Mouse (Mus musculus) retina, embryonic 14.5 days (tissue): ENCODE results near the gene Spats2.
A peak's percentile ranks its signal among the peaks of the same experiment; 100 is the strongest.
"Not testable (repeated sequence)": the region's sequence is repeated elsewhere in the genome, so short reads cannot be mapped to it uniquely, and the experiment has no call there.

Source experiments
- DNase-seq: peaks from one replicate; pipeline ENCODE4 v3.0.0-alpha.2; 2015; ENCODE audit warnings: low spot score

The Spats2 gene

DNA sequence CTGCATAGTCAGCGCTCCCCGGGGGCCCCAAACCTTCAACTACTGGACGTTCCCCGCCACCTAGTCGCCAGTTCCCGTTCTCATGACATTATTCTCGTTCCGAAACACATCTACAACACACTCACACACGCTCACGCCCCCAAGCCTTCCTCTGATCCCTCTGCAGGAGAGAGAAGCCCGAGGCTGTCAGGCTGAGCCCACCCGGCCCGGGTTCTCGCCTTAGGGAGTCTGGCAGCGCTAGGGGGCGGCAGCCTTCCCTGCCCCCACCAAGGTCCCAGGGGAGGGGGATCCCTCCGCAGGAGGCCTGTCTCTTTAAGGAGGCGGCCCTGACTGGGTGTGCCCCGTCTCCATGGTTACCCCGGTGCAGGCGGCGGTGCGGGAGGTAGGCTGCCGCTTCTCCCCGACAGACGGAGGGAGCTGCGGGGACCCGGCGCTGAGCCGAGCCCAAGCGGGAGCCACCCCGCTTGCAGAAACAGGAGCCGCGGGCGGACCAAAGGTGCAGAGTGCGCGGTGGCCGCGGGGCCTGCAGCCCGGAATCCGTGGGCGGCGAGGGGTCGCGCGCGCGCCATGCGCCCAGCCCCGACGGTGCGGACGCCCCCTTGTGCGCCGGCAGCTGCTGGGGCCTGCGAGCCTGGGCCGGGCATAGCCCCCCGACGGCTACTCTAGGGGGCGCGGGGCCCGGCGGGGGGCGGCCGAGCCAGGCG, 98.6 kb downstream of the Spats2 start, which contains the start of gene Kcnh3:
Gene Kcnh3, plus strand, starts transcription at position 654 of the 704 bp plus-strand sequence.
- DNase-seq, result peak; percentile 56

DNA sequence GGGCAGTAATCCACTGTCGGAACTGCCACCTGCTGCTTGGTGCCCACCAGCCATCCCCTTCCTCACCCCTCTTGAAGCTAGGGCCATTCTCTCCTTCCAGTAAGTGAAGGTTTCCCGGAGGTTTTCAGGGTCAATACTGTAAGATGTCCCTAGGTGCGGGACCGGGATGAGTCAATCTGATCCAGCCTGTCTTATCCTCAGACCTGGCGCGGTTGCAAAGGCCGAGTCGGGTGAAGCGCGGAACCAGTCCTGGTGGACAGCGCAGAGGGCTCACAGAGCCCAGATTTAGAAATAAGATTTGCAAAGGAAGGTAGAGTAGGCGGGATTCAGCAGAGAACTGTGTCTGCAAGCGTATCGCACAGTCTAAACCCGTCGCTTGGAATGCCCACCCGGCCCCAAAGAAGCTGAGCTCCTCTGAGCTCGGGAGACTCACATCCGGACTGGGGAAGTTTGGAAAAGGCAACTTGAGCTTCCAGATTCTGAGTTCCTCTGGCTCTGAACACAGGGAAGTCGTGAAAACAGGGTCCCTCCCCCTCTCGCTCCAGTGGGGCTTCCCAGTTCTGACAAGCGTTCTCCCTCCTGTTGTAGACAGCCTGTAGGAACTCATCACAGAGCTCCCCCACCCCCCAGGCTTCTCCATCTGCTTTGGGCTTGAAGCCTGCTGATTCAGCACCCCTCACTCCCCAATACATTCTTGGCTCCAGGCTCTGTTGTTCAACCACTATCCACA, 99.5 kb downstream of the Spats2 start:
- peak; percentile 25 for DNase-seq

DNA sequence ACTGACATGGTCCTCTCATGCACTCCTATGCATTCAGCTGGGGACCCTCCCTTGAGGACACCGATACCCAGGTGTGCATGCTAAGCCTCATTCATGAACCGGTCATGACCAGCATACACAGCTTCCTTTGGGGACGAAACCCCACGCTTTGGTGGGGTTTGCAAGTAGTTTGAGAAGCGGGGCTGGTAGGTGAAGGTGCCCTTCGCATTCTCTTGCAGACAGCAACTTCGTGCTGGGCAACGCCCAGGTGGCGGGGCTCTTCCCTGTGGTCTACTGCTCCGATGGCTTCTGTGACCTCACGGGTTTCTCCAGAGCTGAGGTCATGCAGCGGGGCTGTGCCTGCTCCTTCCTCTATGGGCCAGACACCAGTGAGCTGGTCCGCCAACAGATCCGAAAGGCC, 100.4 kb downstream of the Spats2 start:
- no peak for DNase-seq

DNA sequence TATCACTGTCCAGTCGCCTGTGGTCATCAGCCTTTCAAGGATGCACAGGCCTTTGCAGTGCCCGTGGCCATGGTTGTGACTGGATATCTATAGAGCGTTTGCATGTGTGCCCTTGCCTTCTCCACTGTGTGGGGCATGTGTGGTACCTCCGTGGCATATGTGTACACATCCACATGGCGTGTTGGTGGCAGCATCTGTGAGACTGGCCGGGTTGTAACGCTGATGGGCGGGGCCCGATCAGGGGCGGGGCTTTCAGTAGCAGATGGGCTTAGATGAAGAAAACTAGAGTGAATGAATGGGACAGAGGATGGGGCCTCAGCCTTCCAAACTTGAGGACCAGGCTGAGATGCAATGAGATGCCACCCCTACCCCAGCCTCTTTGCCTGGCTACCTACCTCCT, 106.3 kb downstream of the Spats2 start:
- DNase-seq, result no peak

DNA sequence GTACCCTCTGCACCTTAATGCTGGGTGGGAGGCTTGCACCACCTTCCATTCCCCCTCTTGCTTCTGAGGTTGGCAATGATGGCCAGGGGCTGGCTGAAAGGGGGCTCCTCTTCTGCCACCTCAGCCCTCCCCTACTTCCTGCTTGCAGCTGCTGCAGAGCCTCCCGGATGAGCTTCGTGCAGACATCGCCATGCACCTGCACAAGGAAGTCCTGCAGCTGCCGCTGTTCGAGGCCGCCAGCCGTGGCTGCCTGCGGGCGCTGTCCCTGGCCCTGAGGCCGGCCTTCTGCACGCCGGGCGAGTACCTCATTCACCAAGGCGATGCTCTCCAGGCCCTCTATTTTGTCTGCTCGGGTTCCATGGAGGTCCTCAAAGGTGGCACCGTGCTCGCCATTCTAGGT, 108.0 kb downstream of the Spats2 start:
- no peak for DNase-seq

DNA sequence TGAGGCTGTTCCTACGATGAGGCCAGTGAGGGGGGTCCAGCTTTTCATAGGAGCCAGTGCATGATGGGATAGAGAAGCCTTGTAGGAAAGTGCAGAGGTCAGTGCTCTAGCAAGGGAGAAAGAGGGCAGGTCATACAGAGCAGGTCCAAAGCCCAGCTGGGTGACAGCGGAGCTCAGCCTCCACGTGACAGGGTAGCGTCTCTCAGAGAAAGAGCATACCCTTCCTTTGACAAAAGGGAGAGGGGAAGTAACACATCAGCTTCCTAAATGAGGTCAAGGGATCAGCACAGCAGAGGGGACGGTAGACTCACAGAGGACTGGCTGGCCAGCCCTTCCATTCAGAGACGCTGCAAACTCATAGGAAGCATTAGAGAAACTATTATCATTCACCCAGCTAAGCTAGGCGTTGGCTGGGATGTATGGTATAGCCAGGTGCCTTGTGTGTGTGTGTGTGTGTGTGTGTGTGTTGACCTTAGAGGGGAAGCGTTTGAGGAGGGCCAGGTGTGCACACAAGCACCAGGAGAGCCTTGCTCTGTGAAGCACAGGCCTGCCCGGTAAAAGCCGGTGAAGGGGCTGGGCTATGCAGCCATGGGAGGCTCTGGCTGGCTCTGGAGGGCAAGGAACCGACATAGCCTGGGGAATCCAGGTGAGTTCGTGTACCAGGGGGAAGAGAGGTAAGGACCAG, 108.8 kb downstream of the Spats2 start:
- DNase-seq, result no peak

DNA sequence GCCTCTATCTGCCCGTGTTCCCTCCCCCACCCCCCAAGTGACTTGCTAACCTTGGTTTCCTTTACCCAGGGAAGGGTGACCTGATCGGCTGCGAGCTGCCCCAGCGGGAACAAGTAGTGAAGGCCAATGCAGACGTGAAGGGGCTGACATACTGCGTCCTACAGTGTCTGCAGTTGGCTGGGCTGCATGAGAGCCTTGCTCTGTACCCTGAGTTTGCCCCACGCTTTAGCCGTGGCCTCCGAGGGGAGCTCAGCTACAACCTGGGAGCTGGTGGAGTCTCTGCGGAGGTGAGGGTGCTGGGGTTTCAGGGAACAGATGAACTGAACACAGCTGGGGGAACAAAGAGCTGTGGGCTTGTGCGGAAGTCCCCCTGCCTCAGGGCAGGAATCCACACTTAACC, 112.3 kb downstream of the Spats2 start:
- no peak for DNase-seq

DNA sequence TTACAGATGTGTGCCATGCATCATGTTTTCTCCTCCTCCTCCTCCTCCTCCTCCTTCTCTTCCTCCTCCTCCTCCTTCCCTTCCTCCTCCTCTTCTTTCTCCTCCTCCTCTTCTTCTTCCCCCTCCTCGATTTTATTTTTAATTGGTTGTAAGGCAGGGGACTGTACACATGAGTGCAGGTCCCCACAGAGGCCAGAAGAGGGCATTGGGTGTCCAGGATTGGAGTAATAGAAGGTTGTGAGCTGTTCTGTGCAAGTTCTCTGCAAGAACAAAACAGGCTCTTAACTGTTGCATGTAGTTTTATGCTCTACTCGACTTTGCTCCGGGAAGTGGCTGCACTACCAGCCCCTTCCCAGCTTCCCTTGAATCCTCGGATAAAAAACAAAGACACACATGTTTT, 114.4 kb downstream of the Spats2 start:
- DNase-seq, result no peak

DNA sequence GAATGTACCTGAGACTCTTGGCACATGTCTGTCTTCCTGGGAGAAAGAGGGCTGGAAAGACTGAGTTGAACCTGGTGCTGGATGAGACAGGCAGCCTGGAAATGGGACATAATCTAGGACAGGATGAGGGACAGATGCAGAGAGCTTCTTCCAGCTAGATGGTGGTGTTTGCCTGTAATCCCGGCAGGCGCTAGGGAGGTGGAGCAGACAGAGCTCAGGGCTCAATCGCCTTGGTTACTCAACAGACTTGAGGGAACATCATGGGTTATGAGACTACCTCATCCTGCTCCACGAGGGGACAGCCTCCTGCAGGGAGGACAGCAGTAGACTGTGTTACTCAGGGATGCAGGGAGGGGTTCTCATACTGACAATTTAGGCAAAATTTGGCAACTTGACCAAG, 115.5 kb downstream of the Spats2 start:
- no peak for DNase-seq

DNA sequence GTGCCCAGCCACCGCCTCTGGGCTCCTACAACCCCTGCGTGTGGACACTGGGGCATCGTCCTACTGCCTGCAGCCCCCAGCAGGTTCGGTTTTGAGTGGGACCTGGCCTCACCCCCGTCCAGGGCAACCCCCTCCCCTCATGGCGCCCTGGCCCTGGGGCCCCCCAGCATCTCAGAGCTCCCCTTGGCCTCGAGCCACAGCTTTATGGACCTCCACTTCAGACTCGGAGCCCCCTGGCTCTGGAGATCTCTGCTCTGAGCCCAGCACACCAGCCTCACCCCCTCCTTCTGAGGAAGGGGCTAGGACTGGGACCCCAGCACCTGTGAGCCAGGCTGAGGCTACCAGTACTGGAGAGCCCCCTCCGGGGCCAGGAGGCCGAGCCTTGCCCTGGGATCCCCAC, 116.3 kb downstream of the Spats2 start:
- DNase-seq, result no peak

DNA sequence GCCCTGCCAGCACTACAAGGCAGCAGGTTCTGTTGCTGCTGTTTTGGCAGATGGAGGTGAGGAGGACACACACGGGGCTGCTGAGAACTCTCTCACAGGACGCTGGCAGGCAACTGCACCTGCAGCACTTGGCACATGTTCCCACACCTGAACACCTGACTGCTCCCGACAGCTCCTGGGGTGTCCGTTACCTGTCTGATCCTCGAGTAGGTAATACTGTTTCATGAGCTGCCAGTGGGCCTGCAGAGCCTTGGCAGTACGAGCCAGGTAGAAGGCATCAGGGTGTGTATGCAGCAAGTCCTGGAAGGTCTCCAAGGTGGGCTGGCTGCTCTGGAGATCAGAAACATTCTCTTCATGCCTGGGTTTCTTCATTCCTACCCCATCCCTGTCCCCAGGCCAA, 121.0 kb downstream of the Spats2 start:
- not testable (repeated sequence) for DNase-seq

DNA sequence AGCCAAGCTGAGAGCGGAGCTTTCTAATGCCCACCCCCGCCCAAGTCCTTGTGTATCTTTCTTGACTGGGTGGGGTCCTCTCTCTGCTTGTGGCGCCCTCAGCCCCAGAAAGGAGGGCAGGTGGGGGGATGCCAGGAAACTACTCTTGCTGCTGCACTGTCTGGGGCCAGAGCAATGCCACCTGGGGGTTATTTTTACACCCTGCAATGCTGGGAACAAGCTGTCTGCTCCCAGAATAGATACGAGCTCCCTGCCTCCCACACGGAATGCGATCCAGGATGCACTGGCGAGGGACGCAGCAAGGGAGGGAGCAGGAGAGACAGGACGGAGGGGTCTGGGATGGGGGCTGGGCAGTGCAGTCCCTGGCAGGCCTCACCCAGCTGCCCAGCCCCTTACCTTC, 123.3 kb downstream of the Spats2 start:
- no peak for DNase-seq

DNA sequence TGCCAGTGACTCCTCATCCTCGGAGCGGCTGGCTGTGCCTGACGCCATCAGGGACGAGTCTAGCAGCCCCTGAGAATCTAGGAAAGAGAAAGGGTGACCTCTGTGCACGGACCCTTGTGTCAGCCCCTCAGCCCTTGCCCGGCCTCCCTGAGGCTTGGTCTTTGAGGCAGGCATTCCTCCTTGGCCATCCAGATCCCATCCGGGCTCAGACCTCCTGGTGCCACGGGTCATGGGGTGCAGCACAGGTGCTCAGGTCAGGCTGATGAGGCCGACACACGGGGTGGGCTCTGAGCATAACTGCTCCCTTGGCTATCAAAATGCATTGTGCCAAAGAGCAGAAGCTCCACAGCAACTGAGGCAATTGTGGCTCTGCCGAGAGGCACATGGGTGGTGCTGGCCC, 124.2 kb downstream of the Spats2 start:
- DNase-seq, result no peak

DNA sequence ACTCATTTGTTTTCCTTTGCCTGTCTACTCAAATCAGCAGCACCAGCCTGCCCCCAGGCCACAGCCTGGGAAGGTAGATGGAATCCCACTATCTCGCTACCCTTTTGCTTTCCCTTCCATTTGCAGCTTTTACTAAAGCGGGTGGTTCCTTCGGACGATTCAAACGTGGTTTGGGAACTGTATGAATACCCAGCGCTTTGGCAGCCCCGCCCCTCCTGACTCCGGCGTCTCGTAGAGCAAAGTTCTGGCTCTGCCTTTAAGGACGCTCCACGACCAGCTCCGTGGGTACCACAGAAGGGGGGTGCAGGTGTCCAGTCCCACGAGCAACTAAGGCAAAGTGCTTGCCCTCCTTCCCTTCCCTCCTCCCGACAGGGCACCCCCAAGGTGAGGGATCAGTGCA, 125.4 kb downstream of the Spats2 start:
- not testable (repeated sequence) for DNase-seq

DNA sequence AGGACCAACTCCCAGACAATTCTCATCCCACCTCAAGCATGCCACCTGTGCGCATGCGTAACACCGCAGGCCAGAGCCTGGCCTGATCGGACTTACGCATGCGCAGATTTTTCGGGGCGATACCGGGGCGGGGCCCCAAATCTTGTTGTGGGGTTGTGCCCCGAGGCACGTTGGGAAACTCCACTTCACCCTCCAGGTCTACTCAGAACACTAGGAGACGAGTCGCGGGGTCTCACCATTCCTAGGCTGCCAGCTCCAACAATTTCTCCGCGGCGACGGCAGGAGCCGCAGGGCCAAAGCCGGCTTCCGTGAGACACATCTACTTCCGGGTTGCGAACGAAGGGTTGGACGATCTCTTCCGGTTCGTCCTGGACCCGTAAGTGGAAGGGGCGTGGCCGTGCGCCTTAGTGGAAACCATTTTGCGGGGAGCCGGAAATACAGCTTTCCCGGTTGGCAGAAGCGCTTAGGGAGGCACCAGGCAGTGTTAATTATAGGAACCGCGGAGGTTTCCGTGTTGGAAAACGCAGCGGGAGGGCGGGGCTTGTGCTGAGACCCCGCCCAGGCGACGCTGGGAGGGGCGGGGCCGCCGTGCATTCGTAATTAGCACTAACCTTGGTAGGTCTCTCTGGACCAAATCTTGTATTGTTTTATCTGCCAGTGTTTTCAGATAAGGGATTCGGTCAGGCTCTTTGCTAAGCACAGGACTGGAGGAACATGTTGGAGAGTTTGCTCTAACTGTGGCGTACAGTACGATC, 126.1 kb downstream of the Spats2 start, which contains the start of gene Mcrs1:
Gene Mcrs1, minus strand, starts transcription at position 336 of the 755 bp plus-strand sequence.
- DNase-seq, result peak; percentile 100

DNA sequence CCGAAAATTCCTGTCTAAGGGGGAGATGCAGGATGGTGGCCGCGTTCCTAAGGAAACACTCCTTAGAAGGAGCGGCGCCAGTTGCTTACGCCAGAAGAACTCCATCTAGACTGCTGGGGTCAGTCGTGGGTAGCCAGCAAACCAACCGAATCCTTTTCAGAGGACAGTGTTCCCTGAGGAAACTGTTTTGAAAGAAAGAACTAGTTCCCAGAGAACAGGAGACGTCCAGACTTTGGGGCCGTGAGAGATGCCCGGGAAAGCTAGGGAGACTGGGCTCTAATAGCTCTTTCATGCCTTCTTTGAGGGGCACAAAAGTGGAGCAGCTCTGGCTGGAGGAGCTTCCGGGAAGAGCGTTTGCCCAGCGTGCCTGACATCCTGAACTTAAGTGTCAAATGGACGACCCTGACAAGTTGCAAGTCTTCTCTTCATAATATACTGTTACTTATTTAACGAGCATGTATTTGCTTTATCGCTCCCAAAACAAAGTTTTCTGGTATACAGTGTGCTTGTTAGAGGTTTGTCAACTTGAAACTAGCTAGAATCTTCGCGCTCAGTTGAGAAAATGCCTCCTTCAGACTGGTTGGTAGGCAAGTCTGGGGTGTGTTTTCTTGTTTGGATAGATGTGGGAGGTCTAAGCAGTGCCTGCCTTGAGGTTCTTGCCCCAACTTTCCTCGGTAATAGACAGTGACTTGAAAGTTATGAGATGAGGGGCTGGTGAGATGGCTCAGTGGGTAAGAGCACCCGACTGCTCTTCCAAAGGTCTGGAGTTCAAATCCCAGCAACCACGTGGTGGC, 126.9 kb downstream of the Spats2 start:
- no peak for DNase-seq

DNA sequence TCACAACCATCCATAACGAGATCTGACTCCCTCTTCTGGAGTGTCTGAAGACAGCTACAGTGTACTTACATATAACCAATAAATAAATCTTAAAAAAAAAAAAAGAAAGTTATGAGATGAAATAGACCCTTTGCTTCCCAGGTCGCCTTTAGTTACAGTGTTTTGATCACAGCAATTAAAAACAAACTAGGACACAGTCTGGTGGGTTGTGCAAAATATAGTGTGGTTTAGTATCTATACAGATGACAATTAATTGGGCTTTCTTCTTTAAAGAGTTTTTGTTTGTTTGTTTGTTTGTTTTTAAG, 127.4 kb downstream of the Spats2 start:
- not testable (repeated sequence) for DNase-seq

DNA sequence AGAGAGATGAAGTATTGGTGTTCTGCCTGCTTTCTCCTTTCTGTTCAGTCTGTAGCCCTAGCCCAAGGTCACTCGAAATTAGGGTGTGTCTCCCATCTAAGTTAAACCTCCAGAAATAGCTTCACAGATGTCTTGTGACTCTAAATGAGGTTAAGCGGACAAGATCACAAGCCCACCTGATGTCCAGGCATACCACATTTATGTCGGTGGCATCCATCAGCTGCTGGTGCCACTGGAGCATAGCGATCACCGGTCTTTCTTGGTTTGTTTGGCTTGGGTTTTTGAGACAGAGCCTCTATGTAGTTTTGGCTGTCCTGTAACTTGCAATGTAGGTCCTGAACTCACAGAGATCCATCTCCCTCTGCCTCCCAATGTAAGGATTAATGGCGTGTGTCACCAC, 128.1 kb downstream of the Spats2 start:
- no peak for DNase-seq

DNA sequence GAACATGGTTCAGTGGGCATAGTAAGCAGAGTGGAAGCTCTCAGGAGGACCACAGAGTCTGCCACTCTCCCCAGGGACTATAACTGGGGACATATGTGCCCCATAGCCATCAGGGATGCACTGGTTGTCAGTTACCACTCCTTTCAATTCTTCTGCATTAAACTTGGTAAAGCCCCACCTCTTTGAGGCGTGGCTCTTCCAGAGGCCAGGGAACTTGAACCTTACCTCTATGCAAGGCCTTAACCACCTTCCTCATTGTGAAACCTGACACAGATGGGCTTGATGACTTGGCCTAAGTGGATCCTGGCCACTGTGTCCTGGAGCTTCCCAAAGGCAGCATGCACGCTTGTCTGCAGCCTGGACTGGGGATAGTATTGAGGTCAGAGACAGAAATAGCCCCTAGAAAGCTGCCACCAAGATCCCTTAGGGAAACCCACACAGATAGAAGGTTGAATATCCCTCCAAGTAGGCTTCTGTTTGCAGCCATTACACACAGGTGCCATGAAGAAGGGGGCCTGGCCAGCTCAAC, 128.8 kb downstream of the Spats2 start:
- no peak for DNase-seq

DNA sequence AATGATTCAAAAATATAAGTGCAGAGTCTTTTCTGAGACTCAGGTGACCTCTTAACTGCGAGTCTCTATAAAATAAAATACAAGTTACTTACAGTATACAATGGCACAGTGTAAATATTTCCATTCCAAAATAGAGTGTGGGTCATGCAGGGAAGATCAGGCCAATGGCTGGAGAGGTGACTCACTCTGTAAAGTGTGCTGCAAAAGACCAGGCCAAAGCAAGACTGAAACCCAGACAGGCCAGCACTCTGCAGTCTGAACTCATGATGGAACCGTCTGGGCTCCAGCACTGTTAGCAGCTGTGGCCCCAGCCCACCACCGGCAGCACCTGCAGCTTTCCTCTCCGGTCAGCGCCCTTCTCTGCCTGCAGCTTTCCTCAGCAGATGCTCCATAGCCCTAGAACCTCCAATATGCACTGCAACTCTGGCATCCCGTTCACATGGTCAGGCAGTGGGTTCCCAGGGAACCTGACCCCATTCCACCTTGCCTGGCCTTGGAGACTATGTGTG, 129.6 kb downstream of the Spats2 start:
- DNase-seq, result no peak

DNA sequence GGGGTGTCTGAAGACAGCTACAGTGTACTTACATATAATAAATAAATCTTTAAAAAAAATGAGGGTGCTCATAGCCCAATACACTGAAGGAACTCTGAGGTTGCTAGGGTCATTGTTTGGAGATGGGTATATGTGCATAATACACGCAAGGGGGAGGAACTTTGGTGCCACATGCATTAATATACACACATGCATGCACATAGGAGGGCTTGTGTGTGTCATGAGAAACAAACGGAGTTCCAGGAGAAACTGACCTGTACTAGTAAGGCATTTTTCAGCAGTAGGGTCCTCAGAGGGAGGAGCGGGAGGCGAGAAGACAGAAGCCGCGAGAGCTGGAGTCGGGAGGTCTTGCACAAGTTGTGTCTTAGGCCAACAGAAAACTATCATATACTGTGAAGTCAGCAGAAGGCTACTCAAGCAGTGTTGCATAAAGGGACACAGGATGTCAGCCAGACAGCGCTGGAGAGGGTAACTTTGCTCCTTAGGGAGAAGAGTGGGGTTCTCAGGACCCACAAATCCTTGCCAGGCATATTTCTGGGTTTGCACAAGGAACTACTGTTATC, 133.5 kb downstream of the Spats2 start:
- DNase-seq, result peak; percentile 16
